Mouse (Mus musculus) cerebellum, adult 8-10 months (tissue): ENCODE data around the gene Nap1l2.
"Not testable (repeated sequence)": the region's sequence is repeated elsewhere in the genome, so short reads cannot be mapped to it uniquely, and the experiment has no call there.

Source experiments
- DNase-seq: peaks from one replicate; pipeline ENCODE4 v3.0.0; 2022

The Nap1l2 gene

GRCm38 (mm10) chrX:103186431-103186786 is at the start of gene Nap1l2:
Gene Nap1l2, minus strand, starts transcription at chrX:103186640.
- DNase-seq = peak; percentile 80

- DNase-seq = no peak
Measured at GRCm38 (mm10) chrX:103215251-103215650, 28.8 kb upstream of the Nap1l2 start.

GRCm38 (mm10) chrX:103186829-103187228 is 389 bp upstream of the Nap1l2 start:
- DNase-seq = no peak

GRCm38 (mm10) chrX:103185781-103186430 is 534 bp downstream of the Nap1l2 start:
- DNase-seq = no peak

- DNase-seq = peak; percentile 31
Measured at GRCm38 (mm10) chrX:103183536-103183935, 2.9 kb downstream of the Nap1l2 start.

GRCm38 (mm10) chrX:103179771-103180558 is 6.5 kb downstream of the Nap1l2 start:
- no peak for DNase-seq

- not testable (repeated sequence) for DNase-seq
Measured at GRCm38 (mm10) chrX:103164948-103165605, 21.4 kb downstream of the Nap1l2 start.

- DNase-seq = no peak
Measured at GRCm38 (mm10) chrX:103156134-103156533, 30.3 kb downstream of the Nap1l2 start.

GRCm38 (mm10) chrX:103138549-103138948 is 47.9 kb downstream of the Nap1l2 start:
- no peak for DNase-seq
